Mouse (Mus musculus) olfactory bulb, adult 2 months (tissue): ENCODE measurements around the gene A3galt2. TPM values are rescaled to one million over a fixed set of nuclear protein-coding genes. Genes with fewer than 3 reads are reported as not detected.

Experiments
- H3K27ac ChIP-seq: fragments of 200-500 bp; 2 replicates; pipeline ENCODE4 v1.5.1; 2012; ENCODE audit warnings: low read depth, low read length; ENCODE audit not compliant: insufficient read depth
- H3K4me1 ChIP-seq: fragments of 200-500 bp; 2 replicates; pipeline ENCODE4 v1.6.1; 2012; ENCODE audit warnings: low read length; ENCODE audit not compliant: control insufficient read depth, insufficient read depth
- H3K4me3 ChIP-seq: fragments of 200-500 bp; 2 replicates; pipeline ENCODE4 v1.5.1; 2012; ENCODE audit warnings: mild to moderate bottlenecking, low read depth, low read length, moderate library complexity; ENCODE audit not compliant: insufficient read depth
- CTCF ChIP-seq: fragments of 200-500 bp; IDR thresholded peaks from 2 replicates; pipeline ENCODE4 v1.5.1; 2012; ENCODE audit warnings: low read depth, mild to moderate bottlenecking, low read length, moderate library complexity; ENCODE audit not compliant: insufficient read depth
- POLR2A ChIP-seq: fragments of 200-500 bp; IDR thresholded peaks from 2 replicates; pipeline ENCODE4 v1.6.1; 2012; ENCODE audit warnings: mild to moderate bottlenecking, low read depth, low read length, moderate library complexity; ENCODE audit not compliant: insufficient read depth
- WGBS: fragments of 180-500 bp; shearing (Covaris S2); methylation state at CpG from one replicate; pipeline ENCODE4 v1.1.7; 2018; 5-methylcytosine and 5-hydroxymethylcytosine counted together
- polyA plus RNA-seq: library from polyadenylated mRNA; stranded (reverse); fragments of >200 nt; gene quantifications from 2 replicates; pipeline ENCODE4 v1.2.4, GENCODE M21; 2012; ENCODE audit warnings: low replicate concordance; ENCODE audit not compliant: missing spikeins, insufficient read depth, insufficient read length

A3galt2 gene
- polyA plus RNA-seq, 1 experiment = not detected

- no peak for TF ChIP-seq CTCF
- TF ChIP-seq POLR2A = no peak
- peaks cover 47% of the 10 kb centered on the region for H3K4me1 ChIP-seq
- WGBS = 65% methylated on average over 6 of the region's 6 CpGs
- no peak overlapping the region for H3K4me3 ChIP-seq
- no peak overlapping the region for H3K27ac ChIP-seq
Observed at GRCm38 (mm10) chr4:128712941-128713340, 42.2 kb upstream of the A3galt2 start.

- 15% methylated on average over 14 of the region's 14 CpGs for WGBS
- H3K4me1 ChIP-seq = peaks cover 57% of the 10 kb centered on the region
- TF ChIP-seq CTCF (no peak), POLR2A (no peak)
- H3K4me3 ChIP-seq = no peak overlapping the region
- H3K27ac ChIP-seq = peak overlapping the region; percentile 81
Observed at GRCm38 (mm10) chr4:128715241-128716204, 39.6 kb upstream of the A3galt2 start.

- H3K4me3 ChIP-seq = no peak overlapping the region
- 23% methylated on average over 4 of the region's 4 CpGs for WGBS
- peak overlapping the region; percentile 81 for H3K27ac ChIP-seq
- TF ChIP-seq CTCF = no peak
- TF ChIP-seq POLR2A = no peak
- peaks cover 53% of the 10 kb centered on the region for H3K4me1 ChIP-seq
Observed at GRCm38 (mm10) chr4:128716279-128716678, 38.9 kb upstream of the A3galt2 start.

GRCm38 (mm10) chr4:128716731-128717130 is 38.4 kb upstream of the A3galt2 start:
- no peak for TF ChIP-seq POLR2A
- Histone ChIP-seq H3K4me1 (peaks cover 52% of the 10 kb centered on the region), H3K27ac (peak overlapping the region; percentile 81), H3K4me3 (no peak overlapping the region)
- 24% methylated on average over 9 of the region's 9 CpGs for WGBS

- Histone ChIP-seq H3K4me3 (no peak overlapping the region), H3K4me1 (peaks cover 49% of the 10 kb centered on the region), H3K27ac (no peak overlapping the region)
- WGBS = 25% methylated on average over 5 of the region's 5 CpGs
- TF ChIP-seq CTCF (no peak), POLR2A (no peak)
Observed at GRCm38 (mm10) chr4:128720110-128720509, 35.1 kb upstream of the A3galt2 start.

GRCm38 (mm10) chr4:128721061-128721648 is 34.0 kb upstream of the A3galt2 start:
- Histone ChIP-seq H3K4me3 (no peak overlapping the region), H3K27ac (no peak overlapping the region), H3K4me1 (peaks cover 39% of the 10 kb centered on the region)
- no peak for TF ChIP-seq POLR2A
- no peak for TF ChIP-seq CTCF
- 72% methylated on average over 9 of the region's 9 CpGs for WGBS

- Histone ChIP-seq H3K27ac (no peak overlapping the region), H3K4me1 (peaks cover 34% of the 10 kb centered on the region), H3K4me3 (no peak overlapping the region)
- 82% methylated on average over 4 of the region's 4 CpGs for WGBS
- TF ChIP-seq CTCF (no peak), POLR2A (no peak)
Observed at GRCm38 (mm10) chr4:128721761-128722160, 33.4 kb upstream of the A3galt2 start.

GRCm38 (mm10) chr4:128722932-128723331 is 32.2 kb upstream of the A3galt2 start:
- Histone ChIP-seq H3K4me3 (no peak overlapping the region), H3K4me1 (peaks cover 33% of the 10 kb centered on the region), H3K27ac (no peak overlapping the region)
- WGBS = 89% methylated on average over 8 of the region's 8 CpGs
- TF ChIP-seq CTCF (no peak), POLR2A (no peak)

- H3K27ac ChIP-seq = no peak overlapping the region
- WGBS = 79% methylated on average over 13 of the region's 13 CpGs
- H3K4me1 ChIP-seq = peaks cover 33% of the 10 kb centered on the region
- TF ChIP-seq CTCF (no peak), POLR2A (no peak)
- no peak overlapping the region for H3K4me3 ChIP-seq
Observed at GRCm38 (mm10) chr4:128723431-128723830, 31.7 kb upstream of the A3galt2 start.
